Mouse (Mus musculus): ENCODE results near the gene Dync1i1. TPM values are rescaled to one million over a fixed set of nuclear protein-coding genes. Genes with fewer than 3 reads are reported as not detected.
A peak's percentile ranks its signal among the peaks of the same experiment; 100 is the strongest.

Gene Dync1i1
- total and polyA plus RNA-seq, 2 experiments from 2014 or later: 62.1 to 64.7 TPM

DNA sequence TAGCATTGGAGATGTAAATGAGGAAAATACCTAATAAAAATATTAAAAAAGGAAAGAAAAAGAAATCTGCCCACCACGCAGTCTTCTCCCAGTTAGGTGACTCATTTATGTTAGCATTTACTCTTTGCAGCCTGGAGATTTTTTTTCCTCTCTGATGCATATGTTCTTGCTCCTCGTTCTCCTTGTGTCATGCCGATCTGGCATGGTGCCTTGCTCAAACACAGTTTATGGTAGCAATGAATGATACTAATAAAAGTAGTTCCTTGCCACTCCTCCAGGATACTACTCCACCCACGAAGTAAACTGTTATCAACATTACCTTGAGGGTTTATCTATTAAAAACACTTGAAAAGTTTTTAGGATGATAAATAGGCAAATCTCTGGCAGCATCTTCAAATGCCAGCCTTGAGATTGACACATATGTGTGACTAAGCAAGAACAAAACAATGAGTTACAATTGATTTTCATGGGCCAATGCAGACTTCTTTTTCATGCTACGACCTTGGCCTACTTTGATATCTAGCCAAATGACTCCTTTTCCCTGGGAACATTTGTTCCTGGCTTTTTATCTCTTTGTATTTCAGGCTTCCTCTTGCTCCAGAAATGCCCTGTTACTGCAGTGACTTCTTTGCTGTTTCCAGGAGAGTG, 68.8 kb downstream of the Dync1i1 start:
- WGBS: 39% methylated on average over 5 of the region's 5 CpGs
- H3K27ac ChIP-seq: no peak overlapping the region
- ATAC-seq: no peak
- H3K27me3 ChIP-seq (ENCODE audit: insufficient read depth, low read length): no peaks in the 10 kb centered on the region
- H3K9ac ChIP-seq (replicated peaks; ENCODE audit: low read length): no peak overlapping the region
- H3K4me1 ChIP-seq (ENCODE audit: insufficient read depth, low read length): no peaks in the 10 kb centered on the region
- no peak for TF ChIP-seq CTCF (IDR thresholded peaks at IDR 0.05; ENCODE audit: low read depth)
- DNase-seq (ENCODE audit: low spot score): no peak
- H3K4me3 ChIP-seq (ENCODE audit: low read length): no peak overlapping the region
- no peak overlapping the region for H3K4me2 ChIP-seq (ENCODE audit: low read depth, low read length)
- H3K9me3 ChIP-seq (ENCODE audit: low read length): no peaks in the 10 kb centered on the region
- H3K36me3 ChIP-seq (ENCODE audit: insufficient read depth, low read length): no peaks in the 10 kb centered on the region

DNA sequence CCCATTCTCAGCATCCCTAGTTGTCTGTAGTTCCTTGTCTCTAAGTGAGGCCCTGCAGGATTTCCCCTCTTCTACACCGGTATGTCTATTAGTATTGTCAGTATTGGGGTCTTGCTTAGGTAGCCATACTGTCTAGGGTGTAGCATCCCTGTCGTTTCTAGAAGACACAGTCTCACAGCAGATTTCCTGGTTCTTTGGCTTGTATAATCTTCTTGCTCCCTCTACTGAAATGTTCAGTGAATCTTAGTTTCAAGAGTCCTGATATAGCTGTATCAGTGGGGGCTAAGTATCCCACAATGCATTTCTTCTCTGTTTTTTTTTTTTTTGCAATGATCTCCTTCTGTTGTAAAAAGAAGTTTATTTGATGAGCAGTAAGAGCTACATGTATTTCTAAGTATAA, 69.9 kb downstream of the Dync1i1 start:
- TF ChIP-seq CTCF (IDR thresholded peaks at IDR 0.05; ENCODE audit: low read depth): peak; percentile 16; the same call in 1 of the 2 replicates
- H3K9me3 ChIP-seq (ENCODE audit: low read length): no peaks in the 10 kb centered on the region
- no peak overlapping the region for H3K27ac ChIP-seq
- H3K27me3 ChIP-seq (ENCODE audit: insufficient read depth, low read length): no peaks in the 10 kb centered on the region
- ATAC-seq (no peak), DNase-seq (ENCODE audit: low spot score) (no peak)
- H3K9ac ChIP-seq (replicated peaks; ENCODE audit: low read length): no peak overlapping the region
- H3K4me1 ChIP-seq (ENCODE audit: insufficient read depth, low read length): no peaks in the 10 kb centered on the region
- H3K4me2 ChIP-seq (ENCODE audit: low read depth, low read length): no peak overlapping the region
- WGBS: 58% methylated on average over 2 of the region's 2 CpGs
- no peaks in the 10 kb centered on the region for H3K36me3 ChIP-seq (ENCODE audit: insufficient read depth, low read length)
- no peak overlapping the region for H3K4me3 ChIP-seq (ENCODE audit: low read length)

DNA sequence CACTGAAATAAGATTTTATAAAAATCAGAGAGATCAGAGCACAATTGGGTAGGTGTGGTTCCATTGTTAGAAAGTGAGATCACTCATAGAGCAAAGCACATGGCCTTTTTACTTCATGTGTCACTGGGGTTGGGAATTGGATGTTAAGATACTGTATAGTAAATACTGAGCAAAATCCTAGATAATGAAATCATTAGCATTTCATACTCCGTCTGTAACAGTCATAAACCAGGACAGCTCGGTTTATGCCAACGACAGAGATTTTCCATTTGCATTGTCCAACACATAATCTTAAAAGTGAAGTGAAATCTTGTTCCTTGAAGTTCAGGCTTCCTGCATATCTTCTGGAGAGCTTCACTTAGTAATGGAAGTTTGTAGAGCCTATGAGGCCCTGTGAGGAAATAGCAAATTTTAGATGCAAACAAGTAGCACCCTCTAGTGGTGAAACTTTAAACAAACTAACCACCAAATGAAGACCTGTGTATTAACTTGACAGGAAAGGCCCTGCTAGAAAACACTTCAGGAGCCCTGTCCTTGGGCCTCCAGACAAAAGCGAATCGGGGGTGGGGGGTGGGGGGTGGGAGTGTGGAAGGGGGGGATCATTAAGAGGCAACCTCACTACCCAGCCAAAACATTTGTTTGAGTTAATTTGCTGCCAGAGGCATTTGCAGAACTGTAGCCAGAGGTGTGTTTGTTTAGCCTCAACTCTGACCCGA, 76.8 kb downstream of the Dync1i1 start:
- peak; percentile 73 for TF ChIP-seq CTCF (IDR thresholded peaks at IDR 0.05; ENCODE audit: low read depth)
- no peak overlapping the region for H3K4me3 ChIP-seq (ENCODE audit: low read length)
- ATAC-seq: peak; percentile 85
- H3K27me3 ChIP-seq (ENCODE audit: insufficient read depth, low read length): no peaks in the 10 kb centered on the region
- no peak overlapping the region for H3K27ac ChIP-seq
- H3K4me2 ChIP-seq (ENCODE audit: low read depth, low read length): no peak overlapping the region
- H3K9me3 ChIP-seq (ENCODE audit: low read length): no peaks in the 10 kb centered on the region
- DNase-seq (ENCODE audit: low spot score): peak; percentile 89
- H3K4me1 ChIP-seq (ENCODE audit: insufficient read depth, low read length): no peaks in the 10 kb centered on the region
- no peaks in the 10 kb centered on the region for H3K36me3 ChIP-seq (ENCODE audit: insufficient read depth, low read length)
- H3K9ac ChIP-seq (replicated peaks; ENCODE audit: low read length): no peak overlapping the region
- 56% methylated on average over 6 of the region's 6 CpGs for WGBS

DNA sequence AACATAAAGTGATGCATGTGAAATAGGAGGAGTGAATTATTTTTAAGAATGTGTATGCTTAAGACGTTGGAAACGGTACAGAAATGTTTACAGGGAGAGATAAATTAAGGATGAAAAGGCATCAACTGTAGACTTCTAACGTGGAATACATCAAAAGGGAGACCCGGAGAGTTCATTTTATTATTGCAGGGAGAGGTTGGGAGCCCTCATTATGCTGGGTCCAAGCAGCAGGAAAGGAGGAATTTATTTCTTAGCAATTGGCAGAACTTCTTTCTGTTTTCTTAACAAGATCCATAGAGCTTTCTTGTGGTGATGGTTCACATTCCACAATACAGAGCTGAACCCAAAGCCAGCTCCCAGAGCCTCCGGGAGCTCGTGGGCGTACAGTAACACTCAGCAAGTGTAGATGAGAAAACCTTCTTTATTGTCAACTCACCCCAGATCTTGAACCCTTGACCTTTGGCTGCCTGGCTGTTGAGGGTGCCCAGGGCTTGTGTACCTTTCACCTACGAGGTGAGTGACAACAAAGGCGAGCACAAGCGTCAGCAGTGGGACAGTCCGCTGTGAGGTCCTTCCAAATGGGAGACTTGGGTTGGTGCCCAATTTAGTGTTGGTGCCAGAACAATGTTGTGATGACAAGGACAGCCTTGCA, 77.5 kb downstream of the Dync1i1 start:
- no peak for ATAC-seq
- TF ChIP-seq CTCF (IDR thresholded peaks at IDR 0.05; ENCODE audit: low read depth): no peak
- no peaks in the 10 kb centered on the region for H3K4me1 ChIP-seq (ENCODE audit: insufficient read depth, low read length)
- no peak overlapping the region for H3K4me2 ChIP-seq (ENCODE audit: low read depth, low read length)
- no peaks in the 10 kb centered on the region for H3K9me3 ChIP-seq (ENCODE audit: low read length)
- no peaks in the 10 kb centered on the region for H3K36me3 ChIP-seq (ENCODE audit: insufficient read depth, low read length)
- no peak overlapping the region for H3K4me3 ChIP-seq (ENCODE audit: low read length)
- H3K27me3 ChIP-seq (ENCODE audit: insufficient read depth, low read length): no peaks in the 10 kb centered on the region
- DNase-seq (ENCODE audit: low spot score): no peak
- H3K27ac ChIP-seq: no peak overlapping the region
- H3K9ac ChIP-seq (replicated peaks; ENCODE audit: low read length): no peak overlapping the region
- WGBS: 56% methylated on average over 11 of the region's 11 CpGs

- H3K27ac ChIP-seq: no peak overlapping the region
- WGBS: 75% methylated on average over 3 of the region's 3 CpGs
- H3K4me3 ChIP-seq (ENCODE audit: low read length): no peak overlapping the region
- TF ChIP-seq CTCF (IDR thresholded peaks at IDR 0.05; ENCODE audit: low read depth): no peak
- no peak for DNase-seq (ENCODE audit: low spot score)
- no peaks in the 10 kb centered on the region for H3K36me3 ChIP-seq (ENCODE audit: insufficient read depth, low read length)
- H3K9me3 ChIP-seq (ENCODE audit: low read length): no peaks in the 10 kb centered on the region
- H3K4me2 ChIP-seq (ENCODE audit: low read depth, low read length): no peak overlapping the region
- H3K9ac ChIP-seq (replicated peaks; ENCODE audit: low read length): no peak overlapping the region
- no peak for ATAC-seq
- H3K4me1 ChIP-seq (ENCODE audit: insufficient read depth, low read length): no peaks in the 10 kb centered on the region
- H3K27me3 ChIP-seq (ENCODE audit: insufficient read depth, low read length): no peaks in the 10 kb centered on the region
Observed at GRCm38 (mm10) chr6:5808008-5808421, 82.6 kb downstream of the Dync1i1 start.

DNA sequence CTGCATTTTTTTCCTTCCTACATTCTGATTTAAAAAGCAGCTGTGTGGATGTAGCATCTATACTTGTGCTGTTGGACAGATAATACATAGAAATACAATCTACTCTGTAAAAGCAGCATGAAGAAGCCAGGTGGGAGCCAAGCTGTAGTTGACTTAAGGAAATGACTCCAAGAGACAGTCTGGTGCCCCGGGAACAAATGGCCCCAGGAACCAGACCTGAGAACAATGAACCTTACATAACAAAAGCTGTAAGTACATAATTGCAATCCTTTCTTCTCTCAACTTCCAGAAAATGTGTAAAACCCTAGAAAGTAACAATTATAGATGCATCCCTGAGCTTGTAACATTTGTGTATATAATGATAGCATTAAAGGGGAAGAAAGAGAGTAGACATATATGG, 86.6 kb downstream of the Dync1i1 start:
- TF ChIP-seq CTCF (IDR thresholded peaks at IDR 0.05; ENCODE audit: low read depth): no peak
- H3K27me3 ChIP-seq (ENCODE audit: insufficient read depth, low read length): no peaks in the 10 kb centered on the region
- WGBS: 63% methylated on average over 1 of the region's 1 CpGs
- H3K9ac ChIP-seq (replicated peaks; ENCODE audit: low read length): no peak overlapping the region
- no peak for DNase-seq (ENCODE audit: low spot score)
- H3K4me2 ChIP-seq (ENCODE audit: low read depth, low read length): no peak overlapping the region
- ATAC-seq: no peak
- H3K4me1 ChIP-seq (ENCODE audit: insufficient read depth, low read length): no peaks in the 10 kb centered on the region
- H3K4me3 ChIP-seq (ENCODE audit: low read length): no peak overlapping the region
- H3K36me3 ChIP-seq (ENCODE audit: insufficient read depth, low read length): no peaks in the 10 kb centered on the region
- no peak overlapping the region for H3K27ac ChIP-seq
- no peaks in the 10 kb centered on the region for H3K9me3 ChIP-seq (ENCODE audit: low read length)

Data from hindbrain, postnatal 0 days (tissue).